Mouse (Mus musculus) olfactory bulb, adult 2 months (tissue): ENCODE results near the gene Defb13.
"Not testable (repeated sequence)": the region's sequence is repeated elsewhere in the genome, so short reads cannot be mapped to it uniquely, and the experiment has no call there.

Source experiments
- CTCF ChIP-seq: fragments of 200-500 bp; IDR thresholded peaks from 2 replicates; pipeline ENCODE4 v1.5.1; 2012; ENCODE audit warnings: low read depth, mild to moderate bottlenecking, low read length, moderate library complexity; ENCODE audit not compliant: insufficient read depth
- POLR2A ChIP-seq: fragments of 200-500 bp; IDR thresholded peaks from 2 replicates; pipeline ENCODE4 v1.6.1; 2012; ENCODE audit warnings: mild to moderate bottlenecking, low read depth, low read length, moderate library complexity; ENCODE audit not compliant: insufficient read depth

- not testable (repeated sequence) for TF ChIP-seq POLR2A, CTCF
These were observed 8.5 kb upstream of the Defb13 start, which contains the start of gene Defb35 for GRCm38 (mm10) chr8:21938052-21938451.
